Comparison of ENCODE assay signal across 13 mouse cellular contexts in genomic region chr9:90189391-90189790, GRCm38 (mm10). TPM values are rescaled to one million over a fixed set of nuclear protein-coding genes. Genes with fewer than 3 reads are reported as not detected.
"Had no signal": no experiment of that assay in that cellular context is flagged by ENCODE, and none has a peak within 500 bp of the region (broad histone marks: within the 10 kb centered on the region; RNA-seq: fewer than 3 reads in every experiment).

No protein-coding gene starts in this region.

- H3K36me3 ChIP-seq: liver, embryonic 15.5 days; stomach, embryonic 15.5 days had no signal

- DNase-seq: kidney, postnatal 25 days; lung, adult 2 months; lung, postnatal 36 days; right cerebral cortex, postnatal 14 days; thymus, postnatal 4 days had no signal

- H3K9me3 ChIP-seq: limb, embryonic 10.5 days; liver, embryonic 15.5 days; stomach, embryonic 15.5 days had no signal

- ATAC-seq: lung, postnatal 0 days; midbrain, embryonic 16.5 days had no signal

- H3K9ac ChIP-seq: liver, embryonic 15.5 days; stomach, embryonic 15.5 days had no signal

- H3K4me3 ChIP-seq: left cerebral cortex, adult 2 months; limb, embryonic 10.5 days; liver, embryonic 15.5 days; stomach, embryonic 15.5 days had no signal

- H3K4me2 ChIP-seq: liver, embryonic 11.5 days; liver, embryonic 15.5 days; stomach, embryonic 15.5 days had no signal

- H3K27me3 ChIP-seq: liver, embryonic 15.5 days; stomach, embryonic 15.5 days had no signal

- H3K4me1 ChIP-seq: limb, embryonic 10.5 days; liver, embryonic 15.5 days had no signal

- H3K27ac ChIP-seq: left cerebral cortex, adult 2 months; limb, embryonic 10.5 days; liver, embryonic 15.5 days; stomach, embryonic 15.5 days had no signal

RNA-seq across cellular contexts. Expression of gene Adamts7, which starts 26.5 kb away (rescaled TPM):
- total RNA-seq: megakaryocyte progenitor cell, adult 5-6 weeks had no signal
